Mouse (Mus musculus): Measurements from ENCODE around the gene Olfr1223. TPM values are rescaled to one million over a fixed set of nuclear protein-coding genes. Genes with fewer than 3 reads are reported as not detected.
"Not testable (repeated sequence)": the region's sequence is repeated elsewhere in the genome, so short reads cannot be mapped to it uniquely, and the experiment has no call there.

Olfr1223 gene
- polyA plus RNA-seq (2015; fragmentation: Nextera tagmentation; extraction: Ambion mirVana), result not detected in 2 replicates

- Histone ChIP-seq H3K27ac (replicated peaks) (no peak within 1 kb of the TSS), H3K4me2 (replicated peaks) (no peak within 1 kb of the TSS), H3K36me3 (no peaks in the 10 kb centered on the region), H3K4me3 (no peak within 1 kb of the TSS), H3K27me3 (no peaks in the 10 kb centered on the region), H3K9ac (replicated peaks) (no peak within 1 kb of the TSS), H3K4me1 (no peaks in the 10 kb centered on the region), H3K9me3 (no peaks in the 10 kb centered on the region)
- 80% methylated on average over 1 of the region's 1 CpGs for WGBS
- ATAC-seq (replicated peaks), result no peak
These were observed at the start of gene Olfr1223 for GRCm38 (mm10) chr2:89151460-89151859. TSS of gene Olfr1223 (minus strand) at chr2:89151560.

GRCm38 (mm10) chr2:89199948-89200347, 48.6 kb upstream of the Olfr1223 start, which contains the start of gene Olfr1226:
TSS of gene Olfr1226 (minus strand) at chr2:89200048.
- Histone ChIP-seq H3K9me3 (no peaks in the 10 kb centered on the region), H3K27ac (replicated peaks) (no peak within 1 kb of the TSS), H3K27me3 (no peaks in the 10 kb centered on the region), H3K9ac (replicated peaks) (no peak within 1 kb of the TSS), H3K4me2 (replicated peaks) (no peak within 1 kb of the TSS), H3K4me1 (no peaks in the 10 kb centered on the region), H3K4me3 (no peak within 1 kb of the TSS), H3K36me3 (no peaks in the 10 kb centered on the region)
- 63% methylated on average over 2 of the region's 2 CpGs for WGBS
- ATAC-seq (replicated peaks), result no peak

GRCm38 (mm10) chr2:89196325-89196982, 45.1 kb upstream of the Olfr1223 start:
- Histone ChIP-seq H3K9ac (replicated peaks) (no peak overlapping the region), H3K4me2 (replicated peaks) (no peak overlapping the region), H3K4me3 (no peak overlapping the region), H3K27me3 (no peaks in the 10 kb centered on the region), H3K9me3 (no peaks in the 10 kb centered on the region), H3K4me1 (no peaks in the 10 kb centered on the region), H3K27ac (replicated peaks) (no peak overlapping the region), H3K36me3 (no peaks in the 10 kb centered on the region)
- 93% methylated on average over 3 of the region's 3 CpGs for WGBS
- no peak for ATAC-seq (replicated peaks)

- no peaks in the 10 kb centered on the region for H3K27me3 ChIP-seq
- H3K9ac ChIP-seq (replicated peaks), result no peak within 1 kb of the TSS
- no peak within 1 kb of the TSS for H3K27ac ChIP-seq (replicated peaks)
- no peaks in the 10 kb centered on the region for H3K9me3 ChIP-seq
- no peak within 1 kb of the TSS for H3K4me2 ChIP-seq (replicated peaks)
- no peaks in the 10 kb centered on the region for H3K4me1 ChIP-seq
- 94% methylated on average over 1 of the region's 1 CpGs for WGBS
- H3K36me3 ChIP-seq, result no peaks in the 10 kb centered on the region
- H3K4me3 ChIP-seq, result no peak within 1 kb of the TSS
- no peak for ATAC-seq (replicated peaks)
These were observed 23.2 kb upstream of the Olfr1223 start, which contains the start of gene Olfr1225 for GRCm38 (mm10) chr2:89174569-89174968. TSS of gene Olfr1225 (minus strand) at chr2:89174669.

- not testable (repeated sequence) for H3K4me3 ChIP-seq; ATAC-seq (replicated peaks)
- 91% methylated on average over 4 of the region's 4 CpGs for WGBS
These were observed 13.4 kb upstream of the Olfr1223 start for GRCm38 (mm10) chr2:89164711-89165110.

GRCm38 (mm10) chr2:89163991-89164390, 12.6 kb upstream of the Olfr1223 start, which contains the start of gene Olfr1224-ps1:
TSS of gene Olfr1224-ps1 (minus strand) at chr2:89164091.
- H3K9me3 ChIP-seq; H3K27me3 ChIP-seq; H3K4me3 ChIP-seq; H3K4me1 ChIP-seq; H3K4me2 ChIP-seq (replicated peaks); H3K36me3 ChIP-seq; H3K9ac ChIP-seq (replicated peaks); ATAC-seq (replicated peaks); H3K27ac ChIP-seq (replicated peaks): not testable (repeated sequence)
- 96% methylated on average over 8 of the region's 8 CpGs for WGBS

More at GRCm38 (mm10) chr2:89164711-89165110, 13.4 kb upstream of the Olfr1223 start:
- not testable (repeated sequence) for H3K9ac ChIP-seq (replicated peaks); H3K4me1 ChIP-seq; H3K9me3 ChIP-seq; H3K27me3 ChIP-seq; H3K27ac ChIP-seq (replicated peaks); H3K4me2 ChIP-seq (replicated peaks); H3K36me3 ChIP-seq

GRCm38 (mm10) chr2:89132954-89133353, 18.4 kb downstream of the Olfr1223 start, which contains the start of gene Olfr1222:
TSS of gene Olfr1222 (minus strand) at chr2:89133054.
- H3K9ac ChIP-seq (replicated peaks), result no peak within 1 kb of the TSS
- ATAC-seq (replicated peaks), result no peak
- 84% methylated on average over 3 of the region's 3 CpGs for WGBS
- no peak within 1 kb of the TSS for H3K4me3 ChIP-seq
- H3K36me3 ChIP-seq, result no peaks in the 10 kb centered on the region
- no peaks in the 10 kb centered on the region for H3K27me3 ChIP-seq
- H3K4me1 ChIP-seq, result no peaks in the 10 kb centered on the region
- no peak within 1 kb of the TSS for H3K4me2 ChIP-seq (replicated peaks)
- H3K9me3 ChIP-seq, result no peaks in the 10 kb centered on the region
- H3K27ac ChIP-seq (replicated peaks), result no peak within 1 kb of the TSS

- H3K4me1 ChIP-seq, result no peaks in the 10 kb centered on the region
- no peak within 1 kb of the TSS for H3K27ac ChIP-seq (replicated peaks)
- WGBS, result 93% methylated on average over 2 of the region's 2 CpGs
- no peak within 1 kb of the TSS for H3K9ac ChIP-seq (replicated peaks)
- no peak for ATAC-seq (replicated peaks)
- H3K36me3 ChIP-seq, result no peaks in the 10 kb centered on the region
- H3K4me3 ChIP-seq, result no peak within 1 kb of the TSS
- no peak within 1 kb of the TSS for H3K4me2 ChIP-seq (replicated peaks)
- H3K27me3 ChIP-seq, result no peaks in the 10 kb centered on the region
- H3K9me3 ChIP-seq, result no peaks in the 10 kb centered on the region
These were observed 34.2 kb downstream of the Olfr1223 start, which contains the start of gene Olfr1221 for GRCm38 (mm10) chr2:89117183-89117582. TSS of gene Olfr1221 (minus strand) at chr2:89117283.

- Histone ChIP-seq H3K9me3 (no peaks in the 10 kb centered on the region), H3K27me3 (no peaks in the 10 kb centered on the region), H3K36me3 (no peaks in the 10 kb centered on the region), H3K4me1 (no peaks in the 10 kb centered on the region), H3K4me3 (no peak within 1 kb of the TSS), H3K9ac (replicated peaks) (no peak within 1 kb of the TSS), H3K4me2 (replicated peaks) (no peak within 1 kb of the TSS), H3K27ac (replicated peaks) (no peak within 1 kb of the TSS)
- ATAC-seq (replicated peaks), result no peak
- WGBS, result 82% methylated on average over 3 of the region's 3 CpGs
These were observed 44.6 kb downstream of the Olfr1223 start, which contains the start of gene Olfr1220 for GRCm38 (mm10) chr2:89106735-89107134. TSS of gene Olfr1220 (minus strand) at chr2:89106835.

- Histone ChIP-seq H3K27ac (replicated peaks) (no peak overlapping the region), H3K4me1 (no peaks in the 10 kb centered on the region), H3K4me2 (replicated peaks) (no peak overlapping the region), H3K27me3 (no peaks in the 10 kb centered on the region), H3K4me3 (no peak overlapping the region), H3K36me3 (no peaks in the 10 kb centered on the region), H3K9me3 (no peaks in the 10 kb centered on the region), H3K9ac (replicated peaks) (no peak overlapping the region)
- ATAC-seq (replicated peaks), result no peak
These were observed 45.7 kb downstream of the Olfr1223 start for GRCm38 (mm10) chr2:89105651-89106050.

- WGBS, result 100% methylated on average over 1 of the region's 1 CpGs
- ATAC-seq (replicated peaks), result no peak
These were observed 57.5 kb downstream of the Olfr1223 start for GRCm38 (mm10) chr2:89093848-89094247.

More at GRCm38 (mm10) chr2:89093848-89094247, 57.5 kb downstream of the Olfr1223 start:
- Histone ChIP-seq H3K9me3 (no peaks in the 10 kb centered on the region), H3K4me2 (replicated peaks) (no peak overlapping the region), H3K27ac (replicated peaks) (no peak overlapping the region), H3K27me3 (no peaks in the 10 kb centered on the region), H3K36me3 (no peaks in the 10 kb centered on the region), H3K4me3 (no peak overlapping the region), H3K4me1 (no peaks in the 10 kb centered on the region), H3K9ac (replicated peaks) (no peak overlapping the region)
